Mouse (Mus musculus): ENCODE measurements around the gene Foxp1.

Foxp1 gene

GRCm38 (mm10) chr6:98946731-98947130 is 575.8 kb downstream of the Foxp1 start:
- DNase-seq (ENCODE audit: low spot score), result no peak

- DNase-seq (ENCODE audit: low spot score), result no peak
These were observed 576.8 kb downstream of the Foxp1 start for GRCm38 (mm10) chr6:98945496-98946412.

GRCm38 (mm10) chr6:98938348-98938747 is 584.2 kb downstream of the Foxp1 start:
- no peak for DNase-seq (ENCODE audit: low spot score)

GRCm38 (mm10) chr6:98937513-98937912 is 585.0 kb downstream of the Foxp1 start:
- DNase-seq (ENCODE audit: low spot score), result no peak

- DNase-seq (ENCODE audit: low spot score), result no peak
These were observed 586.1 kb downstream of the Foxp1 start for GRCm38 (mm10) chr6:98936377-98936776.

GRCm38 (mm10) chr6:98935169-98935568 is 587.4 kb downstream of the Foxp1 start:
- no peak for DNase-seq (ENCODE audit: low spot score)

- no peak for DNase-seq (ENCODE audit: low spot score)
These were observed 588.1 kb downstream of the Foxp1 start for GRCm38 (mm10) chr6:98934381-98934780.

- DNase-seq (ENCODE audit: low spot score), result no peak
These were observed 589.3 kb downstream of the Foxp1 start for GRCm38 (mm10) chr6:98933135-98933724.

- no peak for DNase-seq (ENCODE audit: low spot score)
These were observed 590.5 kb downstream of the Foxp1 start for GRCm38 (mm10) chr6:98931881-98932540.

- DNase-seq (ENCODE audit: low spot score), result no peak
These were observed 591.7 kb downstream of the Foxp1 start for GRCm38 (mm10) chr6:98930652-98931300.

GRCm38 (mm10) chr6:98928365-98928764 is 594.2 kb downstream of the Foxp1 start:
- no peak for DNase-seq (ENCODE audit: low spot score)

- DNase-seq (ENCODE audit: low spot score), result no peak
These were observed 621.3 kb downstream of the Foxp1 start for GRCm38 (mm10) chr6:98901259-98901658.

GRCm38 (mm10) chr6:98878208-98878607 is 644.3 kb downstream of the Foxp1 start:
- DNase-seq (ENCODE audit: low spot score), result no peak

- DNase-seq (ENCODE audit: low spot score), result no peak
These were observed 646.1 kb downstream of the Foxp1 start for GRCm38 (mm10) chr6:98876401-98876800.

Measured in spleen, adult 12 weeks (tissue).